Comparison of ENCODE assay signal across 16 mouse cellular contexts in genomic region chr3:152006747-152007146, GRCm38 (mm10).
"Had no signal": no experiment of that assay in that cellular context is flagged by ENCODE, and none has a peak within 500 bp of the region (broad histone marks: within the 10 kb centered on the region; RNA-seq: fewer than 3 reads in every experiment).

No protein-coding gene starts in this region.

- H3K4me2 ChIP-seq: liver, embryonic 12.5 days; midbrain, embryonic 12.5 days; neural tube, embryonic 13.5 days; neural tube, embryonic 15.5 days had no signal

- H3K9me3 ChIP-seq: liver, embryonic 12.5 days; midbrain, embryonic 10.5 days; midbrain, embryonic 12.5 days; neural tube, embryonic 13.5 days; neural tube, embryonic 15.5 days had no signal

- H3K27ac ChIP-seq: liver, embryonic 12.5 days; liver, embryonic 14.5 days; midbrain, embryonic 10.5 days; midbrain, embryonic 12.5 days; neural tube, embryonic 13.5 days; neural tube, embryonic 15.5 days had no signal

- H3K27me3 ChIP-seq: liver, embryonic 12.5 days; midbrain, embryonic 12.5 days; neural tube, embryonic 13.5 days; neural tube, embryonic 15.5 days had no signal

- H3K4me1 ChIP-seq: liver, embryonic 12.5 days; midbrain, embryonic 10.5 days; midbrain, embryonic 12.5 days; neural tube, embryonic 13.5 days; neural tube, embryonic 15.5 days had no signal

- ATAC-seq: liver, embryonic 12.5 days; midbrain, embryonic 16.5 days had no signal

- DNase-seq: midbrain, embryonic 14.5 days; retina, postnatal 1 day; right cerebral cortex, adult 18-20 months; right cerebral cortex, postnatal 4 days; spleen, adult 18-20 months; thymus, adult 18-20 months; thymus, postnatal 14 days; thymus, postnatal 36 days had no signal

- H3K9ac ChIP-seq: liver, embryonic 12.5 days; liver, embryonic 14.5 days; midbrain, embryonic 12.5 days; neural tube, embryonic 13.5 days; neural tube, embryonic 15.5 days had no signal

- H3K4me3 ChIP-seq: liver, embryonic 12.5 days; midbrain, embryonic 10.5 days; midbrain, embryonic 12.5 days; myocyte; neural tube, embryonic 13.5 days; neural tube, embryonic 15.5 days had no signal

- H3K36me3 ChIP-seq: liver, embryonic 12.5 days; midbrain, embryonic 10.5 days; midbrain, embryonic 12.5 days; neural tube, embryonic 13.5 days; neural tube, embryonic 15.5 days had no signal
